Mouse (Mus musculus): ENCODE measurements around the gene Prss50. TPM values are rescaled to one million over a fixed set of nuclear protein-coding genes. Genes with fewer than 3 reads are reported as not detected.

The Prss50 gene
- polyA plus RNA-seq, 1 experiment from 2014 or later = 0.94 TPM

- peak; percentile 39; the same call in 1 of the 2 replicates for ATAC-seq (ENCODE audit: low FRiP score, low TSS enrichment)
- H3K36me3 ChIP-seq (ENCODE audit: insufficient read depth, low read length) = no peaks in the 10 kb centered on the region
- H3K4me3 ChIP-seq (ENCODE audit: low read length) = no peak overlapping the region
- H3K27ac ChIP-seq (ENCODE audit: low read length) = no peak overlapping the region
- H3K4me2 ChIP-seq (replicated peaks; ENCODE audit: low read depth, low read length) = no peak overlapping the region
- 38% methylated on average over 10 of the region's 10 CpGs for WGBS
- H3K27me3 ChIP-seq (ENCODE audit: insufficient read depth, low read length) = no peaks in the 10 kb centered on the region
- no peaks in the 10 kb centered on the region for H3K4me1 ChIP-seq (ENCODE audit: insufficient read depth, low read length)
- no peaks in the 10 kb centered on the region for H3K9me3 ChIP-seq (ENCODE audit: low read length)
- no peak overlapping the region for H3K9ac ChIP-seq (replicated peaks; ENCODE audit: low read length)
Measured at GRCm38 (mm10) chr9:110834961-110835360, 22.8 kb upstream of the Prss50 start.

- H3K9me3 ChIP-seq (ENCODE audit: low read length) = no peaks in the 10 kb centered on the region
- ATAC-seq (ENCODE audit: low FRiP score, low TSS enrichment) = no peak
- H3K36me3 ChIP-seq (ENCODE audit: insufficient read depth, low read length) = no peaks in the 10 kb centered on the region
- H3K27me3 ChIP-seq (ENCODE audit: insufficient read depth, low read length) = no peaks in the 10 kb centered on the region
- H3K4me3 ChIP-seq (ENCODE audit: low read length) = no peak overlapping the region
- WGBS = 51% methylated on average over 2 of the region's 2 CpGs
- no peak overlapping the region for H3K9ac ChIP-seq (replicated peaks; ENCODE audit: low read length)
- no peak overlapping the region for H3K4me2 ChIP-seq (replicated peaks; ENCODE audit: low read depth, low read length)
- H3K4me1 ChIP-seq (ENCODE audit: insufficient read depth, low read length) = peaks cover 4% of the 10 kb centered on the region
- H3K27ac ChIP-seq (ENCODE audit: low read length) = no peak overlapping the region
Measured at GRCm38 (mm10) chr9:110836112-110836511, 21.7 kb upstream of the Prss50 start.

- no peak overlapping the region for H3K4me2 ChIP-seq (replicated peaks; ENCODE audit: low read depth, low read length)
- H3K4me1 ChIP-seq (ENCODE audit: insufficient read depth, low read length) = peaks cover 10% of the 10 kb centered on the region
- no peak overlapping the region for H3K27ac ChIP-seq (ENCODE audit: low read length)
- no peaks in the 10 kb centered on the region for H3K27me3 ChIP-seq (ENCODE audit: insufficient read depth, low read length)
- H3K4me3 ChIP-seq (ENCODE audit: low read length) = no peak overlapping the region
- H3K36me3 ChIP-seq (ENCODE audit: insufficient read depth, low read length) = no peaks in the 10 kb centered on the region
- H3K9me3 ChIP-seq (ENCODE audit: low read length) = no peaks in the 10 kb centered on the region
- ATAC-seq (ENCODE audit: low FRiP score, low TSS enrichment) = no peak
- no peak overlapping the region for H3K9ac ChIP-seq (replicated peaks; ENCODE audit: low read length)
- 78% methylated on average over 6 of the region's 6 CpGs for WGBS
Measured at GRCm38 (mm10) chr9:110840905-110841304, 16.9 kb upstream of the Prss50 start.

GRCm38 (mm10) chr9:110841438-110841837 lies 16.3 kb upstream of the Prss50 start:
- H3K9me3 ChIP-seq (ENCODE audit: low read length) = no peaks in the 10 kb centered on the region
- H3K9ac ChIP-seq (replicated peaks; ENCODE audit: low read length) = no peak overlapping the region
- H3K4me1 ChIP-seq (ENCODE audit: insufficient read depth, low read length) = peaks cover 10% of the 10 kb centered on the region
- no peak overlapping the region for H3K4me3 ChIP-seq (ENCODE audit: low read length)
- H3K4me2 ChIP-seq (replicated peaks; ENCODE audit: low read depth, low read length) = no peak overlapping the region
- no peak for ATAC-seq (ENCODE audit: low FRiP score, low TSS enrichment)
- no peaks in the 10 kb centered on the region for H3K36me3 ChIP-seq (ENCODE audit: insufficient read depth, low read length)
- no peaks in the 10 kb centered on the region for H3K27me3 ChIP-seq (ENCODE audit: insufficient read depth, low read length)
- no peak overlapping the region for H3K27ac ChIP-seq (ENCODE audit: low read length)
- 41% methylated on average over 2 of the region's 2 CpGs for WGBS

- H3K9me3 ChIP-seq (ENCODE audit: low read length) = no peaks in the 10 kb centered on the region
- 81% methylated on average over 10 of the region's 10 CpGs for WGBS
- no peak for ATAC-seq (ENCODE audit: low FRiP score, low TSS enrichment)
- no peak within 1 kb of the TSS for H3K27ac ChIP-seq (ENCODE audit: low read length)
- H3K9ac ChIP-seq (replicated peaks; ENCODE audit: low read length) = no peak within 1 kb of the TSS
- no peaks in the 10 kb centered on the region for H3K36me3 ChIP-seq (ENCODE audit: insufficient read depth, low read length)
- H3K4me1 ChIP-seq (ENCODE audit: insufficient read depth, low read length) = peaks cover 10% of the 10 kb centered on the region
- no peak within 1 kb of the TSS for H3K4me3 ChIP-seq (ENCODE audit: low read length)
- no peaks in the 10 kb centered on the region for H3K27me3 ChIP-seq (ENCODE audit: insufficient read depth, low read length)
- H3K4me2 ChIP-seq (replicated peaks; ENCODE audit: low read depth, low read length) = no peak within 1 kb of the TSS
Measured at GRCm38 (mm10) chr9:110844206-110844605, 13.6 kb upstream of the Prss50 start, which contains the start of gene Prss46. Gene Prss46 (plus strand): TSS chr9:110844506.

GRCm38 (mm10) chr9:110849162-110849561 lies 8.6 kb upstream of the Prss50 start:
- 66% methylated on average over 7 of the region's 7 CpGs for WGBS

GRCm38 (mm10) chr9:110855903-110856302 lies 1.9 kb upstream of the Prss50 start:
- H3K4me3 ChIP-seq (ENCODE audit: low read length) = no peak overlapping the region
- no peak for ATAC-seq (ENCODE audit: low FRiP score, low TSS enrichment)
- H3K4me1 ChIP-seq (ENCODE audit: insufficient read depth, low read length) = peaks cover 12% of the 10 kb centered on the region
- WGBS = 64% methylated on average over 7 of the region's 7 CpGs
- H3K9me3 ChIP-seq (ENCODE audit: low read length) = no peaks in the 10 kb centered on the region
- H3K36me3 ChIP-seq (ENCODE audit: insufficient read depth, low read length) = no peaks in the 10 kb centered on the region
- no peak overlapping the region for H3K9ac ChIP-seq (replicated peaks; ENCODE audit: low read length)
- peaks cover 12% of the 10 kb centered on the region for H3K27me3 ChIP-seq (ENCODE audit: insufficient read depth, low read length)
- no peak overlapping the region for H3K4me2 ChIP-seq (replicated peaks; ENCODE audit: low read depth, low read length)
- no peak overlapping the region for H3K27ac ChIP-seq (ENCODE audit: low read length)

More at GRCm38 (mm10) chr9:110849162-110849561, 8.6 kb upstream of the Prss50 start:
- Histone ChIP-seq H3K4me3 (ENCODE audit: low read length) (no peak overlapping the region), H3K4me2 (replicated peaks; ENCODE audit: low read depth, low read length) (no peak overlapping the region), H3K4me1 (ENCODE audit: insufficient read depth, low read length) (no peaks in the 10 kb centered on the region), H3K9me3 (ENCODE audit: low read length) (no peaks in the 10 kb centered on the region), H3K36me3 (ENCODE audit: insufficient read depth, low read length) (no peaks in the 10 kb centered on the region), H3K27ac (ENCODE audit: low read length) (no peak overlapping the region), H3K9ac (replicated peaks; ENCODE audit: low read length) (no peak overlapping the region), H3K27me3 (ENCODE audit: insufficient read depth, low read length) (no peaks in the 10 kb centered on the region)
- ATAC-seq (ENCODE audit: low FRiP score, low TSS enrichment) = no peak

- H3K4me2 ChIP-seq (replicated peaks; ENCODE audit: low read depth, low read length) = no peak overlapping the region
- no peak overlapping the region for H3K4me3 ChIP-seq (ENCODE audit: low read length)
- peaks cover 12% of the 10 kb centered on the region for H3K27me3 ChIP-seq (ENCODE audit: insufficient read depth, low read length)
- no peak overlapping the region for H3K9ac ChIP-seq (replicated peaks; ENCODE audit: low read length)
- no peaks in the 10 kb centered on the region for H3K36me3 ChIP-seq (ENCODE audit: insufficient read depth, low read length)
- ATAC-seq (ENCODE audit: low FRiP score, low TSS enrichment) = no peak
- no peaks in the 10 kb centered on the region for H3K9me3 ChIP-seq (ENCODE audit: low read length)
- no peak overlapping the region for H3K27ac ChIP-seq (ENCODE audit: low read length)
- WGBS = 45% methylated on average over 4 of the region's 4 CpGs
- H3K4me1 ChIP-seq (ENCODE audit: insufficient read depth, low read length) = peaks cover 12% of the 10 kb centered on the region
Measured at GRCm38 (mm10) chr9:110856920-110857319, 847 bp upstream of the Prss50 start.

GRCm38 (mm10) chr9:110858523-110858922 lies 756 bp downstream of the Prss50 start:
- no peak overlapping the region for H3K4me3 ChIP-seq (ENCODE audit: low read length)
- no peaks in the 10 kb centered on the region for H3K36me3 ChIP-seq (ENCODE audit: insufficient read depth, low read length)
- no peak overlapping the region for H3K9ac ChIP-seq (replicated peaks; ENCODE audit: low read length)
- ATAC-seq (ENCODE audit: low FRiP score, low TSS enrichment) = no peak
- no peak overlapping the region for H3K4me2 ChIP-seq (replicated peaks; ENCODE audit: low read depth, low read length)
- peaks cover 12% of the 10 kb centered on the region for H3K4me1 ChIP-seq (ENCODE audit: insufficient read depth, low read length)
- no peaks in the 10 kb centered on the region for H3K9me3 ChIP-seq (ENCODE audit: low read length)
- H3K27ac ChIP-seq (ENCODE audit: low read length) = no peak overlapping the region
- peaks cover 12% of the 10 kb centered on the region for H3K27me3 ChIP-seq (ENCODE audit: insufficient read depth, low read length)
- 36% methylated on average over 5 of the region's 5 CpGs for WGBS

GRCm38 (mm10) chr9:110858967-110859596 lies 1.3 kb downstream of the Prss50 start:
- peaks cover 12% of the 10 kb centered on the region for H3K27me3 ChIP-seq (ENCODE audit: insufficient read depth, low read length)
- H3K36me3 ChIP-seq (ENCODE audit: insufficient read depth, low read length) = no peaks in the 10 kb centered on the region
- no peak overlapping the region for H3K4me2 ChIP-seq (replicated peaks; ENCODE audit: low read depth, low read length)
- no peak overlapping the region for H3K27ac ChIP-seq (ENCODE audit: low read length)
- no peaks in the 10 kb centered on the region for H3K9me3 ChIP-seq (ENCODE audit: low read length)
- H3K4me1 ChIP-seq (ENCODE audit: insufficient read depth, low read length) = peaks cover 12% of the 10 kb centered on the region
- H3K9ac ChIP-seq (replicated peaks; ENCODE audit: low read length) = no peak overlapping the region
- ATAC-seq (ENCODE audit: low FRiP score, low TSS enrichment) = no peak
- WGBS = 78% methylated on average over 5 of the region's 5 CpGs
- H3K4me3 ChIP-seq (ENCODE audit: low read length) = no peak overlapping the region

Data from kidney, embryonic 16.5 days (tissue).